Mouse (Mus musculus) lung, embryonic 16.5 days (tissue): ENCODE results near the gene Mrpl43. TPM values are rescaled to one million over a fixed set of nuclear protein-coding genes. Genes with fewer than 3 reads are reported as not detected.
"Not testable (repeated sequence)": the region's sequence is repeated elsewhere in the genome, so short reads cannot be mapped to it uniquely, and the experiment has no call there.

Experiments
- ATAC-seq: fragments of 200-750 bp; cut with Nextera tagmentation; 2 replicates; pipeline ENCODE4 v1.8.0; 2017; ENCODE audit warnings: low read depth, mild to moderate bottlenecking, moderate library complexity
- H3K27ac ChIP-seq: fragments of 300-500 bp; sonication (generic); 2 replicates; pipeline ENCODE4 v1.5.1; 2014; ENCODE audit warnings: mild to moderate bottlenecking, control low read depth, low read length
- H3K27me3 ChIP-seq: fragments of 300-500 bp; sonication (generic); 2 replicates; pipeline ENCODE4 v1.6.1; 2014; ENCODE audit warnings: low read depth, low read length, mixed read lengths; ENCODE audit not compliant: control insufficient read depth, insufficient read depth
- H3K36me3 ChIP-seq: fragments of 300-500 bp; sonication (generic); 2 replicates; pipeline ENCODE4 v1.6.1; 2014; ENCODE audit warnings: low read length; ENCODE audit not compliant: control insufficient read depth, insufficient read depth
- H3K4me1 ChIP-seq: fragments of 300-500 bp; sonication (generic); replicated peaks from 2 replicates; pipeline ENCODE4 v1.6.1; 2014; ENCODE audit warnings: low read length, mixed read lengths; ENCODE audit not compliant: control insufficient read depth, insufficient read depth
- H3K4me2 ChIP-seq: fragments of 300-500 bp; sonication (generic); 2 replicates; pipeline ENCODE4 v1.6.1; 2014; ENCODE audit warnings: low read depth, low read length, control low read depth
- H3K4me3 ChIP-seq: fragments of 300-500 bp; sonication (generic); 2 replicates; pipeline ENCODE4 v1.5.1; 2014; ENCODE audit warnings: mild to moderate bottlenecking, low read length, control low read depth
- H3K9ac ChIP-seq: fragments of 300-500 bp; sonication (generic); 2 replicates; pipeline ENCODE4 v1.6.1; 2014; ENCODE audit warnings: low read length, control low read depth
- H3K9me3 ChIP-seq: fragments of 300-500 bp; sonication (generic); 2 replicates; pipeline ENCODE4 v1.6.1; 2016; ENCODE audit warnings: low read length; ENCODE audit not compliant: control insufficient read depth
- WGBS: fragments of 180-500 bp; shearing (Covaris S2); extraction: QIAGEN DNeasy Blood & Tissue Kit; methylation state at CpG from one replicate; pipeline ENCODE4 v1.1.7; 2014; 5-methylcytosine and 5-hydroxymethylcytosine counted together
- polyA plus RNA-seq: library from polyadenylated mRNA; unstranded; fragments of >200 nt; fragmentation: Nextera tagmentation; extraction: Ambion mirVana; gene quantifications from 2 replicates; pipeline ENCODE4 v1.2.1, GENCODE M21; 2015

Gene Mrpl43
- polyA plus RNA-seq, 1 experiment from 2014 or later, result 65.2 TPM

DNA sequence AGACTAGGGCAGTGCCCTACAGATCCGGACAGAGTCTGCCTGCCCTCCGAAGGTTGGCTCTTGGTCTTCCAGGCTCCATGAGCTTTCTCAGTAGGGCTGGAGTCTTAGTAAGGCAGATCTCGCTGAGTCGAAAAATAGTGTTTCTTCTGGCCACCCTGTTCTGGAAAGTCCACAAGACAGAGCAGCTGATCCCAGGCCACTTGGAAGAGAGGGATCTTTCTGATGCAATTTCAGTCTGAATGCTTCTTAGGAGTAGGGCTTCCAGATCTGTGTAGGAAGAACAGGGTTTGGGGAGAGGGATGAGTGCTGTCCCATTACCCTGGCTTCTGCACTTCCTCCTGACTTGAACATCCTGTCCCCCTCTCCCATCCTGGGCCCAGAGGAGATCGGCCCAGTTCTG lies 39.4 kb upstream of the Mrpl43 start, which contains the start of gene Pdzd7:
TSS of gene Pdzd7 (minus strand) at position 67 of the 400 bp plus-strand sequence.
- H3K4me3 ChIP-seq, result peak within 1 kb of the TSS; percentile 58
- H3K4me1 ChIP-seq, result peaks cover 20% of the 10 kb centered on the region
- peak within 1 kb of the TSS; percentile 69 for H3K9ac ChIP-seq
- H3K9me3 ChIP-seq, result no peaks in the 10 kb centered on the region
- H3K36me3 ChIP-seq, result no peaks in the 10 kb centered on the region
- peaks cover 17% of the 10 kb centered on the region for H3K27me3 ChIP-seq
- 76% methylated on average over 5 of the region's 5 CpGs for WGBS
- H3K27ac ChIP-seq, result no peak within 1 kb of the TSS
- H3K4me2 ChIP-seq, result peak within 1 kb of the TSS; percentile 79
- ATAC-seq, result no peak

GRCm38 (mm10) chr19:45045236-45045635 lies 39.0 kb upstream of the Mrpl43 start:
- Histone ChIP-seq H3K27ac (no peak overlapping the region), H3K9me3 (no peaks in the 10 kb centered on the region), H3K4me2 (no peak overlapping the region), H3K36me3 (no peaks in the 10 kb centered on the region), H3K4me1 (peaks cover 20% of the 10 kb centered on the region), H3K9ac (no peak overlapping the region), H3K27me3 (peaks cover 22% of the 10 kb centered on the region), H3K4me3 (no peak overlapping the region)
- 34% methylated on average over 15 of the region's 15 CpGs for WGBS
- no peak for ATAC-seq

- no peak overlapping the region for H3K27ac ChIP-seq
- peaks cover 29% of the 10 kb centered on the region for H3K27me3 ChIP-seq
- no peak for ATAC-seq
- no peaks in the 10 kb centered on the region for H3K36me3 ChIP-seq
- H3K4me1 ChIP-seq, result peaks cover 20% of the 10 kb centered on the region
- H3K4me3 ChIP-seq, result no peak overlapping the region
- no peak overlapping the region for H3K4me2 ChIP-seq
- H3K9me3 ChIP-seq, result no peaks in the 10 kb centered on the region
- 58% methylated on average over 11 of the region's 11 CpGs for WGBS
- no peak overlapping the region for H3K9ac ChIP-seq
Measured at GRCm38 (mm10) chr19:45044389-45044927, 38.2 kb upstream of the Mrpl43 start.

GRCm38 (mm10) chr19:45040214-45040613 lies 34.0 kb upstream of the Mrpl43 start:
- Histone ChIP-seq H3K9ac (no peak overlapping the region), H3K4me1 (no peaks in the 10 kb centered on the region), H3K27ac (no peak overlapping the region), H3K4me2 (no peak overlapping the region), H3K27me3 (peaks cover 23% of the 10 kb centered on the region), H3K36me3 (no peaks in the 10 kb centered on the region), H3K9me3 (no peaks in the 10 kb centered on the region), H3K4me3 (no peak overlapping the region)
- no peak for ATAC-seq
- 31% methylated on average over 13 of the region's 13 CpGs for WGBS

- H3K27me3 ChIP-seq, result peaks cover 17% of the 10 kb centered on the region
- not testable (repeated sequence) for H3K4me2 ChIP-seq, H3K9me3 ChIP-seq, H3K4me3 ChIP-seq, H3K9ac ChIP-seq, H3K4me1 ChIP-seq, H3K27ac ChIP-seq, ATAC-seq, H3K36me3 ChIP-seq
- 81% methylated on average over 7 of the region's 7 CpGs for WGBS
Measured at GRCm38 (mm10) chr19:45038198-45038597, 32.0 kb upstream of the Mrpl43 start.

DNA sequence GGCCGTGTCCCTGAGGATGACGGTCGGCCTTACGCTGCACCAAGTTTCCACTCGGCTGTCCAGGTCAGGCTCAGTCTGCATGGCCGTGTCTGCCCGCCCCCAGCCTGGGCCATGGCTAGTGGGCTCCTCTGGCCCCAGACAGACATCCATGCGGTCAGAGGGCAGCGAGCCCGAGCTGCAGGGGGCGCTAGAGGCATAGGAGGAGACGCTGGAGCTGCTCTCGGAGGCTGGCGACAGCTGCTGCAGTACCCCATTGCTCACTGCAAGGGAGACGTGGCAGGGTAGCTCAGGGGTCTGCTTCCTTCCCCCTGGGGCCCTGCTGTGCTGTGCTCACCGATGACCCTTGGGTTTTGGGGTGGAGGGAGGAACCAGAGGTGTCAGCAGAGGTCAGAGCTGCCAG lies 30.6 kb upstream of the Mrpl43 start:
- 35% methylated on average over 15 of the region's 16 CpGs for WGBS
- Histone ChIP-seq H3K4me3 (no peak overlapping the region), H3K4me2 (no peak overlapping the region), H3K36me3 (no peaks in the 10 kb centered on the region), H3K4me1 (peaks cover 8% of the 10 kb centered on the region), H3K27me3 (peaks cover 17% of the 10 kb centered on the region), H3K9me3 (no peaks in the 10 kb centered on the region), H3K27ac (no peak overlapping the region), H3K9ac (no peak overlapping the region)
- ATAC-seq, result peak; percentile 9; the same call in 1 of the 2 replicates

DNA sequence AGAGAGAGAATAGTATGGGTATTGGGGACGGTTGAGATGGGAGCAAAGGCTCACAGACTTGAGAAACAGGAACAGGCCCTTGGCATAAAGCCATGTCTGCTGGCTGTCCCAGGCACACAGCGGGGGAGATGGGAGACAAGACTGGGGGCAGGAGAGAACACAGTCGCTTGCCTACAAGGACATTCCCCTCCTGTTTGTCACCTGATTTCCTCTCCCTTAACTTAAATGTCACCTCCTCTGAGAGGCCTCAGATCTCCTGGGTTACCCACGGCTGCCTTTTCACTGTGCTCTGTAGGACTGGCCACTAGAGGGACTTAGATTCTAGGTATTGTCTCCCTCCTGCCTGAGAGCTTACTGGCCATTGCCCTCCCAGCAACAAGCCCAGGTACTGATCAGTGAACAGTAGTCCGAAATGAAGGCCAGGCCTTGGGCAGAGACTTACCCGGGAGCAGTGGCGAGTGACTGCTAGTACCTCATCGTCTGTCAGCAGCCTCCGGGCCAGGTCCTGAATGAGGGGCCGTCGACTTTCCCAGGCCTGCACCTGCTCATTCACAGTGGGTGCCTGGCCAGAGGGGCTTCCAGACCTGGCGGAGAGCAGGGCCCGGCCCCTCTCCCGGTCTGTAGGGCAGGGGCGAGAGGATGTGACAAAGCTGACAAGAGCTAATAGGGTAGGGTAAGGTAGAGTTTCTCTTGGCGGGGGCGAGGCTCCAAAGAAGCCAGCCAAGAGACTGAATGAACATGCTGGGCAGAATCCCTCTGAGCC lies 26.5 kb upstream of the Mrpl43 start:
- WGBS, result 47% methylated on average over 17 of the region's 17 CpGs
- Histone ChIP-seq H3K4me3 (no peak overlapping the region), H3K4me1 (peaks cover 28% of the 10 kb centered on the region), H3K36me3 (peaks cover 5% of the 10 kb centered on the region), H3K4me2 (no peak overlapping the region), H3K27me3 (no peaks in the 10 kb centered on the region), H3K27ac (peak overlapping the region; percentile 47), H3K9me3 (no peaks in the 10 kb centered on the region), H3K9ac (0 out of 2 replicates have a peak overlapping the region, but pooled peaks have one; percentile 28)
- no peak for ATAC-seq

- no peak overlapping the region for H3K27ac ChIP-seq
- no peak overlapping the region for H3K4me2 ChIP-seq
- 15% methylated on average over 4 of the region's 4 CpGs for WGBS
- H3K27me3 ChIP-seq, result no peaks in the 10 kb centered on the region
- H3K9ac ChIP-seq, result no peak overlapping the region
- H3K4me1 ChIP-seq, result peaks cover 29% of the 10 kb centered on the region
- H3K4me3 ChIP-seq, result no peak overlapping the region
- peaks cover 12% of the 10 kb centered on the region for H3K36me3 ChIP-seq
- ATAC-seq, result peak; percentile 69
- H3K9me3 ChIP-seq, result no peaks in the 10 kb centered on the region
Measured at GRCm38 (mm10) chr19:45031780-45032179, 25.5 kb upstream of the Mrpl43 start.

DNA sequence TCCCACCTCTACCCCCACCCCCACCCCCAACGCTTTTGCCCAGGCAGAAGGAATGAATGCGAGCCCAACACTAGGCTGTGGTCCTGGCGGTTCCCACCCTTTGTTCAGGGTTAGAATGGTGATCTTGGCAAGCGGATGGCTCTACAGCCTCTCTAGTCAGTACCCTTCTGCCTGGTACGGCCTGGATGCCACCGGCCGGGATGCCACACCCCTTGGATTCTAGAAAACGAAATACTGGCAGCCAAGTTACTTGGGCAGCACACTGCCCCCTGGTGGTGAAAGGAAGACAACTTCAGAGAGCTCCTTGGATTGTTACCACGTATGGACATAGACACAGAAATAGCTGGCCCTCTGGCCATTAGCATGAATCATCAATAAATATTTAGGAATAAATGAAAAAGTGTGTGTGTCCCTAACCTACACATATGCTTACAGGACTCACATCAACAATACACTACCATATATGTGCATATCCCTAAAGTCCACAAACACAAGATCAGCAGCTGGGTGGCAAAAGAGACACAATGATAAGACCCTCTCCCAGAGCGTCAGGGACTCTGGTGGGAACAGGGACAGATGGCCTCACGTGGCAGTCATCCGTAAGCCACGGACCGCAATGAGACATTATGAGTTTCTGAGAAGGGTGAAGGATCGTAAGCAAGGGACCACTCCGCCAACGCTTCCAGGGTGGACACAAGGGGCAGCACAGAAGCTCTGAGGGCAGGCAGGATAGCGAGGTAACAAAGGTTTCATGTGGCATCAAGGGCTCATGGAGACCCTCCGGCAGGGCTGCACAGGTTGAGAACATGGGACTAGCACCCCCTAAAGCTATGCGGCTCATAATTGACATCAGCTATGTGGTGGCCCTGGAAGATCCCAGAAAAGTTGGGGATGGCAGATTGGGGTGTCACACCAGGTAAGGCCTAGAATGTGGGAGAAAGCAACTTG lies 24.8 kb upstream of the Mrpl43 start:
- H3K4me2 ChIP-seq, result peak overlapping the region; percentile 54
- H3K9ac ChIP-seq, result peak overlapping the region; percentile 57; the same call in 1 of the 2 replicates
- peak overlapping the region; percentile 30 for H3K4me3 ChIP-seq
- H3K27ac ChIP-seq, result no peak overlapping the region
- peaks cover 29% of the 10 kb centered on the region for H3K4me1 ChIP-seq
- no peaks in the 10 kb centered on the region for H3K27me3 ChIP-seq
- WGBS, result 36% methylated on average over 20 of the region's 20 CpGs
- H3K9me3 ChIP-seq, result no peaks in the 10 kb centered on the region
- peak; percentile 33 for ATAC-seq
- H3K36me3 ChIP-seq, result peaks cover 19% of the 10 kb centered on the region
